Mouse (Mus musculus) midbrain, embryonic 11.5 days (tissue): ENCODE results near the gene Glrx. TPM values are rescaled to one million over a fixed set of nuclear protein-coding genes. Genes with fewer than 3 reads are reported as not detected.

ENCODE experiments used
- ATAC-seq: fragments of 200-750 bp; cut with Nextera tagmentation; 2 replicates; pipeline ENCODE4 v1.8.0; 2017; ENCODE audit warnings: moderate TSS enrichment, moderate library complexity; ENCODE audit not compliant: low FRiP score
- DNase-seq: peaks from one replicate; pipeline ENCODE4 v3.0.0; 2015; ENCODE audit warnings: low spot score; ENCODE audit errors: missing footprints
- H3K27ac ChIP-seq: fragments of 300-500 bp; sonication (generic); 2 replicates; pipeline ENCODE4 v1.5.1; 2014; ENCODE audit warnings: low read depth, low read length
- H3K27me3 ChIP-seq: fragments of 300-500 bp; sonication (generic); 2 replicates; pipeline ENCODE4 v1.6.1; 2014; ENCODE audit warnings: mild to moderate bottlenecking, low read length, moderate library complexity, mixed read lengths; ENCODE audit not compliant: control insufficient read depth, insufficient read depth
- H3K36me3 ChIP-seq: fragments of 300-500 bp; sonication (generic); 2 replicates; pipeline ENCODE4 v1.6.1; 2014; ENCODE audit warnings: mild to moderate bottlenecking, low read length, moderate library complexity, mixed read lengths; ENCODE audit not compliant: control insufficient read depth, insufficient read depth
- H3K4me1 ChIP-seq: fragments of 300-500 bp; sonication (generic); 2 replicates; pipeline ENCODE4 v1.6.1; 2014; ENCODE audit warnings: low read length; ENCODE audit not compliant: control insufficient read depth, insufficient read depth
- H3K4me2 ChIP-seq: fragments of 300-500 bp; sonication (generic); 2 replicates; pipeline ENCODE4 v1.6.1; 2014; ENCODE audit warnings: mild to moderate bottlenecking, moderate library complexity
- H3K4me3 ChIP-seq: fragments of 300-500 bp; sonication (generic); 2 replicates; pipeline ENCODE4 v1.5.1; 2014; ENCODE audit warnings: low read depth, low read length
- H3K9ac ChIP-seq: fragments of 300-500 bp; sonication (generic); 2 replicates; pipeline ENCODE4 v1.6.1; 2014; ENCODE audit warnings: low read length
- H3K9me3 ChIP-seq: fragments of 300-500 bp; sonication (generic); 2 replicates; pipeline ENCODE4 v1.6.1; 2016; ENCODE audit warnings: low read length; ENCODE audit not compliant: control insufficient read depth
- WGBS: fragments of 180-500 bp; shearing (Covaris S2); extraction: QIAGEN DNeasy Blood & Tissue Kit; methylation state at CpG from one replicate; pipeline ENCODE4 v1.1.7; 2014; 5-methylcytosine and 5-hydroxymethylcytosine counted together
- polyA plus RNA-seq: library from polyadenylated mRNA; unstranded; fragments of >200 nt; fragmentation: Nextera tagmentation; extraction: Ambion mirVana; gene quantifications from 2 replicates; pipeline ENCODE4 v1.2.1, GENCODE M21; 2014

The Glrx gene
- polyA plus RNA-seq, 1 experiment from 2014 or later, result 31.3 TPM

GRCm38 (mm10) chr13:75844833-75845518 lies 5.3 kb downstream of the Glrx start:
- H3K4me1 ChIP-seq, result 0 out of 2 replicates have a peak, but pooled peaks cover 3% of the 10 kb centered on the region
- ATAC-seq, result no peak
- no peak overlapping the region for H3K27ac ChIP-seq
- H3K36me3 ChIP-seq, result no peaks in the 10 kb centered on the region
- H3K4me3 ChIP-seq, result no peak overlapping the region
- H3K4me2 ChIP-seq, result no peak overlapping the region
- 91% methylated on average over 2 of the region's 2 CpGs for WGBS
- H3K9ac ChIP-seq, result no peak overlapping the region
- no peaks in the 10 kb centered on the region for H3K27me3 ChIP-seq
- DNase-seq, result peak; percentile 74
- H3K9me3 ChIP-seq, result no peaks in the 10 kb centered on the region

GRCm38 (mm10) chr13:75845519-75846166 lies 6.0 kb downstream of the Glrx start:
- Histone ChIP-seq H3K27me3 (no peaks in the 10 kb centered on the region), H3K4me1 (0 out of 2 replicates have a peak, but pooled peaks cover 3% of the 10 kb centered on the region), H3K27ac (no peak overlapping the region), H3K36me3 (no peaks in the 10 kb centered on the region), H3K9ac (no peak overlapping the region), H3K9me3 (no peaks in the 10 kb centered on the region), H3K4me3 (no peak overlapping the region), H3K4me2 (no peak overlapping the region)
- DNase-seq (peak; percentile 47), ATAC-seq (no peak)
- WGBS, result 44% methylated on average over 4 of the region's 4 CpGs

- no peak for DNase-seq
- H3K9me3 ChIP-seq, result no peaks in the 10 kb centered on the region
- no peak overlapping the region for H3K4me2 ChIP-seq
- no peaks in the 10 kb centered on the region for H3K4me1 ChIP-seq
- H3K4me3 ChIP-seq, result no peak overlapping the region
- no peak overlapping the region for H3K9ac ChIP-seq
- no peaks in the 10 kb centered on the region for H3K27me3 ChIP-seq
- no peak overlapping the region for H3K27ac ChIP-seq
- no peaks in the 10 kb centered on the region for H3K36me3 ChIP-seq
- 79% methylated on average over 6 of the region's 6 CpGs for WGBS
- no peak for ATAC-seq
Measured at GRCm38 (mm10) chr13:75847027-75847426, 7.4 kb downstream of the Glrx start.

GRCm38 (mm10) chr13:75852027-75852426 lies 12.4 kb downstream of the Glrx start:
- 92% methylated on average over 4 of the region's 4 CpGs for WGBS
- DNase-seq (peak; percentile 39), ATAC-seq (no peak)
- H3K4me1 ChIP-seq, result no peaks in the 10 kb centered on the region
- H3K36me3 ChIP-seq, result no peaks in the 10 kb centered on the region
- H3K27ac ChIP-seq, result no peak overlapping the region
- no peaks in the 10 kb centered on the region for H3K9me3 ChIP-seq
- H3K27me3 ChIP-seq, result no peaks in the 10 kb centered on the region
- no peak overlapping the region for H3K4me2 ChIP-seq
- H3K4me3 ChIP-seq, result no peak overlapping the region
- H3K9ac ChIP-seq, result no peak overlapping the region

GRCm38 (mm10) chr13:75853118-75853517 lies 13.4 kb downstream of the Glrx start:
- Histone ChIP-seq H3K9ac (no peak overlapping the region), H3K4me1 (no peaks in the 10 kb centered on the region), H3K27ac (no peak overlapping the region), H3K4me2 (no peak overlapping the region), H3K36me3 (no peaks in the 10 kb centered on the region), H3K4me3 (no peak overlapping the region), H3K9me3 (no peaks in the 10 kb centered on the region), H3K27me3 (no peaks in the 10 kb centered on the region)
- 84% methylated on average over 3 of the region's 3 CpGs for WGBS
- ATAC-seq, result no peak
- DNase-seq, result peak; percentile 41

GRCm38 (mm10) chr13:75859264-75859844 lies 19.7 kb downstream of the Glrx start:
- Histone ChIP-seq H3K4me2 (no peak overlapping the region), H3K27me3 (no peaks in the 10 kb centered on the region), H3K4me1 (no peaks in the 10 kb centered on the region), H3K9ac (no peak overlapping the region), H3K27ac (no peak overlapping the region), H3K4me3 (no peak overlapping the region), H3K36me3 (no peaks in the 10 kb centered on the region), H3K9me3 (no peaks in the 10 kb centered on the region)
- DNase-seq (no peak), ATAC-seq (no peak)
- 70% methylated on average over 1 of the region's 1 CpGs for WGBS

- no peaks in the 10 kb centered on the region for H3K36me3 ChIP-seq
- no peak overlapping the region for H3K4me3 ChIP-seq
- no peak; the same call in 1 of the 2 replicates for ATAC-seq
Measured at GRCm38 (mm10) chr13:75865486-75866184, 26.0 kb downstream of the Glrx start.

GRCm38 (mm10) chr13:75867876-75868275 lies 28.2 kb downstream of the Glrx start:
- Histone ChIP-seq H3K27ac (no peak overlapping the region), H3K9ac (no peak overlapping the region), H3K27me3 (no peaks in the 10 kb centered on the region), H3K9me3 (no peaks in the 10 kb centered on the region), H3K36me3 (no peaks in the 10 kb centered on the region; the same call in 1 of the 2 replicates), H3K4me1 (no peaks in the 10 kb centered on the region), H3K4me3 (no peak overlapping the region), H3K4me2 (no peak overlapping the region)
- 94% methylated on average over 2 of the region's 2 CpGs for WGBS
- DNase-seq (peak; percentile 79), ATAC-seq (no peak)

More at GRCm38 (mm10) chr13:75865486-75866184, 26.0 kb downstream of the Glrx start:
- Histone ChIP-seq H3K27me3 (no peaks in the 10 kb centered on the region), H3K9ac (no peak overlapping the region), H3K4me1 (no peaks in the 10 kb centered on the region), H3K4me2 (no peak overlapping the region), H3K27ac (no peak overlapping the region), H3K9me3 (no peaks in the 10 kb centered on the region)
- peak; percentile 71 for DNase-seq
